Mouse (Mus musculus) cerebellum, adult 2 months (tissue): Measurements from ENCODE around the gene Helt.

Source experiments
- CTCF ChIP-seq: fragments of 200-500 bp; IDR thresholded peaks from 2 replicates; pipeline ENCODE4 v1.5.1; 2011; ENCODE audit warnings: low read depth, mild to moderate bottlenecking, control low read depth, low read length, moderate library complexity, borderline replicate concordance; ENCODE audit not compliant: insufficient read depth
- POLR2A ChIP-seq: fragments of 200-500 bp; IDR thresholded peaks from 2 replicates; pipeline ENCODE4 v1.6.1; 2011; ENCODE audit warnings: low read length, control low read depth, borderline replicate concordance; ENCODE audit not compliant: insufficient read depth

DNA sequence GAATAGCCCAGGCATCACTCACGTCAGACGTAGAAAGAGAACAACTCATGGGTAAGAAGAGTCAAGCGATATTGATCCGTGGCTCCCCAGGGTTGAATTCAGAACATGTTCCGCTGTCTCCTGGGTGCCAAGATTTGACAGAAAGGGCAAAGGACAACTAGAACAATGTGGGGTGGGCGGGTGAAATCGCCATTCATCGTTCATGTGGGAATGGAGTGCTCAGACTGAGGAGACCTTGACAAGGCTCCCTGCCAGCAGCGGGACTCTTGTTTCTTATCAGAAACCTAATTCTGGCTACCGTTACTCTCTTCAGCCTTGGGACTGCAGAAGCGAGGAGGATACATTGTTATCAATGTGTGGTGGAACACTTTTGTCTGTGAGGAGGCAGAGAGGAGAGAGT, 48.1 kb downstream of the Helt start:
- TF ChIP-seq CTCF (no peak), POLR2A (no peak)
